Mouse (Mus musculus): ENCODE results near the gene Neurl3. TPM values are rescaled to one million over a fixed set of nuclear protein-coding genes. Genes with fewer than 3 reads are reported as not detected.

The Neurl3 gene
- polyA plus RNA-seq (2015; fragmentation: Nextera tagmentation; extraction: Ambion mirVana): 0.53 and 0.59 TPM in 2 replicates

DNA sequence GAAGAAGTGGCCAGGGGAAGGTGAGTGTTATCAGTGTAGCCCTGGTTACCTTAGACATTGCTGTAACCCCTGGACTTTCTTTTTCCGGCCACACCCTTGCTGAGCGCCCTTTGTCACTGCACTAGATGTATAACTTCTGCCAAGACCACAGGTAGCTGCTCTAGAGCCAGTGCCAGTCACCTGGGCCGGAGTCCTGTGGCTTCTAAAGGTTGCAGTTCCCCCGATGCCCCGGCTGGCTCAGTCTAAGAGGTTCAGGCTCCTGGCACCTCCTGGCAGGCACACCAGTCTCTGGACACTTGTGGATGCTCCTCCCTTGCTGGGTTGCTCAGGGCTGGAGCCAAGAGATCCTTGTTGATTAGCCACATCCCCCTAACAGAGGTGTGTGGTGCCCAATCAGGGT, at the start of gene Neurl3:
Neurl3 (minus strand) TSS at position 225 of the 400 bp plus-strand sequence.
- Histone ChIP-seq H3K27me3 (no peaks in the 10 kb centered on the region), H3K9me3 (no peaks in the 10 kb centered on the region), H3K4me3 (no peak within 1 kb of the TSS), H3K9ac (replicated peaks) (no peak within 1 kb of the TSS), H3K4me1 (no peaks in the 10 kb centered on the region), H3K27ac (replicated peaks) (no peak within 1 kb of the TSS), H3K4me2 (replicated peaks) (no peak within 1 kb of the TSS), H3K36me3 (no peaks in the 10 kb centered on the region)
- 91% methylated on average over 5 of the region's 5 CpGs for WGBS
- ATAC-seq (replicated peaks): no peak

DNA sequence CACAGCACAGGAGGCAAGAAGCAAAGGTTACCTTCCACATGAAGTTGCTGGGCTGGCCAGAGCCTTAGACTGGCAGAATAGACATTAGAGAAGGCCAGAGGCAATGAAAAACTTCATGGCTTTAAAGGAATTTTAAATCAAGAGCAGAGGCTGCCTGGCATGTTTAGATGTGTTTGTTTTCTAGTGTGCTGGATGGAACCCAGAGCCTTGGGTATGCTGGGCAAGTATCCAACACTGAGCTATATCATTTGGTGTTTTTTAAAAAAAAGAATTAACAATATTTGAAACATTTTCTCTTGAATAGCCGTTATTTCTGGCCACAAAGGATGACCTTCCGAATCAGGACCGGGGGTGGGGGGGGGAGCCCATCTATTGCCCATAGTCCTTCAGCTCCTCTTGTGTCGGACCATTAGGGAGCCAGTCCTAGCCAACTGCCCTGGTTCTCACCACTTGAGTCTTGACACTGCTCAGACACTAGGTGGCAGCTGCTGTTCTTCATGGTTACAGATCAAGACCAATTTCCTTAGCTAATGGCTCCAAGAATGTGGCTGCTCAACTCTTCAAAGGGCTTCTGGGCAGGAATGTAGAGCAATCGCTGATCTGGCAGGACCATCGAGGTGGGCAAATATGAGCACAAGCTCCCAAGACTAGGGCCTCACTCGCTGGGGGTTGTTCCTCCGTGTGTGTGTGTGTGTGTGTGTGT, 49.4 kb upstream of the Neurl3 start:
- Histone ChIP-seq H3K27ac (replicated peaks) (no peak overlapping the region), H3K4me2 (replicated peaks) (no peak overlapping the region), H3K4me1 (0 out of 2 replicates have a peak, but pooled peaks cover 4% of the 10 kb centered on the region), H3K4me3 (no peak overlapping the region), H3K27me3 (no peaks in the 10 kb centered on the region), H3K9me3 (no peaks in the 10 kb centered on the region), H3K36me3 (no peaks in the 10 kb centered on the region), H3K9ac (replicated peaks) (no peak overlapping the region)
- 0 out of 2 replicates have a peak, but pooled peaks have one; percentile 57 for ATAC-seq (replicated peaks)
- 46% methylated on average over 8 of the region's 8 CpGs for WGBS

DNA sequence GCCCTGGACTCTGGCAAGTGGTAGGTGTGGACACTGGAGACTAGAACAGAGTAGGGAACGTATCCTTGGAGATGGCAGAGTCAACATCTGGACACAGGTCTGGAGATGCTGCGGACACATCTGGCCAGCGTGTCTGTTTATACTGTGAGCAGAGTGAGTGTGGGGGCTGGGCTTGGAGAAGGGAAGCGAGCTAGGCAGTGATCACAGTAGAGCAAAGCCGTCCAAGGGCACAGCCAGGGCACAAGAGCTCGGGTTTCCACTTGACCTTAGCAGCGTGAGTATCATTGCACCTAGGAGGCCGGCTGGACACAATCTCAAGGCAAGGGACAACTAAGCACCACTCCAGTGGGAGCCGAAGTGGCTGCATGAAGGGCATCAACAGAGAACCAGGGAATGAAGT, 48.6 kb upstream of the Neurl3 start:
- H3K27ac ChIP-seq (replicated peaks): no peak overlapping the region
- no peaks in the 10 kb centered on the region for H3K27me3 ChIP-seq
- H3K36me3 ChIP-seq: no peaks in the 10 kb centered on the region
- H3K9me3 ChIP-seq: no peaks in the 10 kb centered on the region
- H3K9ac ChIP-seq (replicated peaks): no peak overlapping the region
- H3K4me3 ChIP-seq: no peak overlapping the region
- 0 out of 2 replicates have a peak, but pooled peaks have one; percentile 23 for ATAC-seq (replicated peaks)
- 81% methylated on average over 9 of the region's 9 CpGs for WGBS
- H3K4me2 ChIP-seq (replicated peaks): no peak overlapping the region
- 0 out of 2 replicates have a peak, but pooled peaks cover 4% of the 10 kb centered on the region for H3K4me1 ChIP-seq

DNA sequence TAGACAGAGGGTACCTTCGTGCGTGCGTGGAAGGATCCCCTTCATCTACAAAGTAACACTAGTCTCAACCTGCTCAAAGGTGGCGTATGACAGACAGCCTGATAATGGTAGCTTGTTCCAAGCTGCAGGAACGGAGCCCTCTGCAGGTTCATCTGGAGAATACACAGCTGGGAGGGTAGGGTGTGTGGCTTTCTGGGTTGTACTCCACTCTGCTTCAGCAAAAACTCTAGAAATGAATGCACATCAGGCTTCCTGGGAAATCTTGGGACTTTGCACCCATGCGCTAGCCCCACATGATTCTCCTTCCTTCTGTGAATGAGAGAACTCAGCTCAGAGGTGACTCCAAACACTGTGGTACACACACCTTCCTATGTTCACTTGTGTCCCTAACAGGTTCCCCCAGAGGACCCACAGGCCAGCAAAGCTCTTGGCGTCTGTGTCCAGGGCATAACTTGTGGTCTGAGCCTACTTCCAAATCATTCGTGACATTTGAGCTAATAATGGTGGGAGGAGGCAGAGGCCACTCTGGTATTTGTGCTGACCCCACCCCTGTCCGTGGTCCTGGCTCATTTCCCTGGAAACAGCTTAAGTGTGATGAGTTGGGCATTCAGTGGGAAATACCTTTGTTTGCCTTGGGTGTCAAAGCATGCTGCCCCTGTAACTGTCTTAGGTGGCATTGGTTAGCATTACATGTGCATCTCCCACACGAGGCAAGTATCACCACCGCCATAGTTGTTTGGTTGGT, 47.5 kb upstream of the Neurl3 start:
- Histone ChIP-seq H3K27ac (replicated peaks) (no peak overlapping the region), H3K9ac (replicated peaks) (no peak overlapping the region), H3K27me3 (no peaks in the 10 kb centered on the region), H3K36me3 (no peaks in the 10 kb centered on the region), H3K4me1 (0 out of 2 replicates have a peak, but pooled peaks cover 4% of the 10 kb centered on the region), H3K4me2 (replicated peaks) (no peak overlapping the region), H3K4me3 (no peak overlapping the region), H3K9me3 (no peaks in the 10 kb centered on the region)
- WGBS: 79% methylated on average over 11 of the region's 11 CpGs
- ATAC-seq (replicated peaks): no peak

DNA sequence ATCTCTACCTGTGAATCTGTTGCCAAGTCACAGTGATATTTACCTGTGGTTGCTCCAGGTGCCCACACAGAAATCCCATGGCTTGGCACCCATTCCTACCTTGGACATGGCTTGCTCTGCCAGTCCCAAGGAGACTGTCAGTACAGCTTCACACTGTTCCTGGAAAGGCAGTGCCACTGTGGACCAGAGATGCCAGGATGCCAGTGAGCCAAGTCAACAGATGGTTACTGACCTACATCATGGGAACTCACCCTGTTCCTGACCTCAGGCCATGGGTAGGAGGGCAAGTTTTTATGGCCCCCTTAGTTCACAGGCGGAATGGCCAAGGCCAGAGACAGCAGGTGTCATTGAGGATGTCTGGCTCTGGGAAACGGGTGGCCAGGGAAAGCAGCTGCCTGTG, 46.7 kb upstream of the Neurl3 start:
- Histone ChIP-seq H3K9me3 (no peaks in the 10 kb centered on the region), H3K4me2 (replicated peaks) (no peak overlapping the region), H3K27ac (replicated peaks) (no peak overlapping the region), H3K27me3 (no peaks in the 10 kb centered on the region), H3K9ac (replicated peaks) (no peak overlapping the region), H3K4me1 (0 out of 2 replicates have a peak, but pooled peaks cover 4% of the 10 kb centered on the region), H3K36me3 (no peaks in the 10 kb centered on the region), H3K4me3 (no peak overlapping the region)
- 80% methylated on average over 2 of the region's 2 CpGs for WGBS
- no peak for ATAC-seq (replicated peaks)

DNA sequence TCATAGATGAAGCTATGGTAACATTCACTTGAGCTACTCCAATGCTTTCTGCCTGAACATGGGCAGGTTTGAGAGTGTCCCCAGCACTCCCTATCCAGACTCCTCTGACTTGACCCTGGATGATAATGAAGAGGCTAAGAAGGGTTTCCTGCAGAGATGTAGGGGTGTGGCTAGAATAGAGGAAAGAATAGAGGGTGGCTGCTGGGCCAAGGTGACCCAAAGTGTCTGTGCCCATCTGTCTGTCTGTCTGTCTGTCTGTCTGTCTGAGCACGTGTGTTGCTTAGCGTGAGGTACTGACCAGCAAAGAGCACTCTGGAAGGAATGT, 41.3 kb upstream of the Neurl3 start:
- 90% methylated on average over 2 of the region's 2 CpGs for WGBS

DNA sequence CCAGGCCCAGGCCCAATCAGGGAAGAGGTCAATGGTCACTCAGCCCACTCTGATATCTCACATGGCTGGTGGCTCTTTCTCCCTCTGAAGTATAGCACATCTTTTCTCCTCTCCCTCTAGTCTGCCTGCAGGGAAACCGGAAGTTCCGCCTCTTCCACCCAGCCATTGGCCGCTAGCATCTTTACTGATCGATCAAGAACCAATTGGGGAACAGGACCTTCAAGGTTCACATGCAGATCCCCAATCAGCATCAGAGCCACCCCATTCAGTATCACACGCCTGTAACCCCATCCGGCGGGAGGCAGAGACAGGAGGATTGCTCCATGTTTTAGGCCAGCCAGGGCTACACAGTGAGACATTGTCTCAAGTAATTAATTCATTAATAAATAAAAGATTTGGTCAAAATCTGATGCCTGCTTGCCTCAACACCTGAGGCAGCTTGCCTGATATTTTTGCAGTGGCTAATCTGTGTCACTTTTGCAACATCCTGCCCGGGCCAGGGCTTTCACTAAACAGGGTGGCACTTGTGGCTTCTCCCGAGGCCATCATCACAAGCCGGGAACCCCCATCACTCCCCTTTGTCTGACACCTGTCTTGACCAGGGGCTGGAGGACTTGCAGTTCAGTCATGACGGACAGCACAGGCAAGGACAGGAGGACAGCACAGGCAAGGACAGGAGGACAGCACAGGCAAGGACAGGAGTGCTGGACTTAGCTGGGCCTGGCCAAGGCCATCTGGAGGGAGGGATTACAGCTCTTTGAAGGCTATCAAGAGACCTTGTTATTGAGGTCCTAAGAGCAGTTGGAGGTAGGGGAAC, 40.7 kb upstream of the Neurl3 start:
- Histone ChIP-seq H3K27me3 (no peaks in the 10 kb centered on the region), H3K4me2 (replicated peaks) (no peak overlapping the region), H3K9me3 (no peaks in the 10 kb centered on the region), H3K9ac (replicated peaks) (no peak overlapping the region), H3K27ac (replicated peaks) (no peak overlapping the region), H3K4me1 (no peaks in the 10 kb centered on the region), H3K36me3 (no peaks in the 10 kb centered on the region), H3K4me3 (no peak overlapping the region)
- ATAC-seq (replicated peaks): no peak
- WGBS: 94% methylated on average over 11 of the region's 11 CpGs

More for the DNA sequence above, 41.3 kb upstream of the Neurl3 start:
- no peaks in the 10 kb centered on the region for H3K36me3 ChIP-seq
- no peak for ATAC-seq (replicated peaks)
- no peak overlapping the region for H3K4me3 ChIP-seq
- no peak overlapping the region for H3K4me2 ChIP-seq (replicated peaks)
- no peak overlapping the region for H3K9ac ChIP-seq (replicated peaks)
- H3K4me1 ChIP-seq: no peaks in the 10 kb centered on the region
- no peak overlapping the region for H3K27ac ChIP-seq (replicated peaks)
- no peaks in the 10 kb centered on the region for H3K27me3 ChIP-seq
- H3K9me3 ChIP-seq: no peaks in the 10 kb centered on the region

DNA sequence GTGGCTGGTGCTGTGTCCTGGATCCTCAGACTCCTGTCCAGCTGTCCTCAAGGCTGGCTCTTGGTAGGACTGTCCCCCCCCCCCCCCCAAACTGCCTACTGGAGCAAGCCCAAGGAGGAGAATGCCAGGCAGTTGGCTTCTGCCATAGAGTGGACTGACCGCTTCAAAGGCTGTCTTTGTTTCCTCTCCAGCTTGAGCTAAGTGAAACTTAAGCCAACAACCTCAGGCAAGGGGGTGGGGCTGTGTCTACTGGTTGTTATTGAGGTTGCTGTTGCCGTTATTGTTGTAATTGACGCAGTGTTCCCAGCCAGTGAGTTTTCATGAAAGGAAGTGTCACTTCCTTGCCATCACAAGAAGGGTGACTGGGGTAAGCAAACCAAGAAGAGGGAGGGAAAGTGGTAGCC, 35.0 kb upstream of the Neurl3 start:
- no peak overlapping the region for H3K4me3 ChIP-seq
- no peak overlapping the region for H3K9ac ChIP-seq (replicated peaks)
- peaks cover 4% of the 10 kb centered on the region; the same call in 1 of the 2 replicates for H3K27me3 ChIP-seq
- H3K27ac ChIP-seq (replicated peaks): no peak overlapping the region
- 11% methylated on average over 3 of the region's 3 CpGs for WGBS
- H3K4me1 ChIP-seq: peaks cover 21% of the 10 kb centered on the region
- H3K9me3 ChIP-seq: no peaks in the 10 kb centered on the region
- no peak for ATAC-seq (replicated peaks)
- no peaks in the 10 kb centered on the region for H3K36me3 ChIP-seq
- no peak overlapping the region for H3K4me2 ChIP-seq (replicated peaks)

DNA sequence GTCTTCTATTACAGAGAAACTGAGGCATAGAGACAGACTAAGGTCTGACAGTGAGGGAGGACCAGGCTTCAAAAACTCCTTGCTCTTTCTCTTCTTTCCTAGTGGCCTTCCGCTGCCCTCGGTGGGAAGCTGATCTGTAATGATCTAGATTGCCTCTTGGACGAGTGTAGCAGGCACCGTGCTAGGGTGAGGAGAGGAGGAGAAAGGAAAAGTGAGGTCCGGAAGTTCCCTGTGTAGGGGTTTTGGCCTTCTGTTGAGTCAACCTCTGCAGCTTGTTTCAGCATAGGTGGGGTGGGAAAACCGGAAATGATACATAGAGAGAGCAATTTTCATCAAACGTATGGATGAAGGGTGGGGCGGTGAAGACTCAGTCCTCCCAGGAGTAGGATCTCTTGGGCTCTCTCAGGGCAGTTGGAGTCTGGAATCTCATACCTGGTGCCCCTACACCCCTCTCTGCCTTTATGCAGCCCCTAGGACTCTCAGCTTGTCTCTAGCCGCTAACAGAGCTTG, 34.5 kb upstream of the Neurl3 start:
- H3K36me3 ChIP-seq: no peaks in the 10 kb centered on the region
- H3K4me2 ChIP-seq (replicated peaks): no peak overlapping the region
- no peak overlapping the region for H3K9ac ChIP-seq (replicated peaks)
- 0 out of 2 replicates have a peak overlapping the region, but pooled peaks have one; percentile 74 for H3K4me3 ChIP-seq
- 66% methylated on average over 9 of the region's 9 CpGs for WGBS
- H3K9me3 ChIP-seq: no peaks in the 10 kb centered on the region
- H3K27ac ChIP-seq (replicated peaks): no peak overlapping the region
- ATAC-seq (replicated peaks): no peak
- peaks cover 4% of the 10 kb centered on the region; the same call in 1 of the 2 replicates for H3K27me3 ChIP-seq
- H3K4me1 ChIP-seq: peaks cover 21% of the 10 kb centered on the region

DNA sequence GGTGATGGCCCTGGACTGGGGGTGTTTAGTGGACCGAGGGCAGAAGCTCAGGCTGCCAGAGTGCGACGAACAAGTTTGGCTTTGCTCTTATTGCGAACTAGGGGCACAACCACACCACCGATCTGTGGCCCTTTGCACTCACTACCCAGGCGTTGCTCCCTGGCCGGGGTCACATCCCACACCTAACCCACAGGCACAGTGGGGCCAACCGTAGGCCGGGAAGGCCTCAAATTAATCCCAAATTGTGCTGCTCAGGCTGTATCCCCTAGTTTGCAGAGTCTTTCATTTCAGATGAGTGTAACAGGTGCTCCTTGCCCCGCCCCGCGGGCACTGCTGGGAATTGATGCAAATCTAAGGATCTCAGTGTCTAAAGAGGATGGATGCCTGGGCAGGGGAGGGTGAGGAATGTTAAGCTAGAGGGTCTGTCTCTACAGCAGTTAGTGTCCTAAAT, 34.0 kb upstream of the Neurl3 start:
- Histone ChIP-seq H3K4me3 (peak overlapping the region; percentile 74), H3K4me1 (peaks cover 21% of the 10 kb centered on the region), H3K9ac (replicated peaks) (peak overlapping the region; percentile 62), H3K4me2 (replicated peaks) (peak overlapping the region; percentile 99), H3K27me3 (peaks cover 4% of the 10 kb centered on the region; the same call in 1 of the 2 replicates), H3K9me3 (no peaks in the 10 kb centered on the region), H3K36me3 (no peaks in the 10 kb centered on the region), H3K27ac (replicated peaks) (no peak overlapping the region)
- WGBS: 6% methylated on average over 12 of the region's 12 CpGs
- ATAC-seq (replicated peaks): no peak

DNA sequence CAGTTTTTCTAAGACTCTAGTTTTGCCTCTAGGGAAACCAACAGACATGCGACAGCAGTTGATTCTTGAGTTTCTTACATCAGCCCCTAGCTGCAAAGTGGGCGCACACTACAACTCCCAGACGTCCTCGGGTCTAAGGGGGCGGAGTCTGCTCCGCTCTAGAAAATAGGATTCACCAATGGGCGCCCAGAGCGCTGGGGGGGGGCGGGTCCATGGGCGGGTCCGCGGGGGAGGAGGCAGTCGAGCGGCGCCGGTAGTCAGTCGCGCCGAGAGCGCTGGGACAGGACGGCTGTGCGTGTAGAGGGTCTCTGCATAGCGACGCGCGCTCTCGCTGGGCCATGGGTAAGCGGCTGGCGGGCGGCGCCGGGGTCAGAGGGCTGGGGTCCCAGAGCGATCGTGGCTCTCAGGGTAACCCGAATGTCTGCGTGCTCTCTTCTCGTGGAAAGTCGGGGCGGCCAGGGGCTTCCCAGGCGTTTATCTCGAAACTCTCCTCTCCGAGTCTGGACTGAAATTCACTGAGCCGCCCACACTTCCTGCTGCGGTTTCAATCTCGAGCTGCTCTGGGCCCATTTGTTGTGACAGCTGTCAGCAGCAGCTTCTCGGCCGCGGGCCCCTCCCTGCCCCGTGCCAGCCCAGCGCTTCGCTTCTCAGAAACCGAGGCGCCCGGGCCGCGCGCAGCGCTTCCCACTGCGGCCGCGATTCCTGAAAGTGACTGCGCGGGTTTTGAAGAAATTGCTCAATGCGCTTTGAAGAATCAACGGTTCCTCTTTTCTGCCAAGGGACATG, 33.2 kb upstream of the Neurl3 start, which contains the start of gene Arid5a:
Arid5a (plus strand) TSS at position 239 of the 786 bp plus-strand sequence.
- Histone ChIP-seq H3K4me1 (peaks cover 26% of the 10 kb centered on the region), H3K27ac (replicated peaks) (peak within 1 kb of the TSS; percentile 64), H3K36me3 (no peaks in the 10 kb centered on the region), H3K4me3 (peak within 1 kb of the TSS; percentile 74), H3K9ac (replicated peaks) (peak within 1 kb of the TSS; percentile 62), H3K27me3 (peaks cover 4% of the 10 kb centered on the region; the same call in 1 of the 2 replicates), H3K4me2 (replicated peaks) (peak within 1 kb of the TSS; percentile 99), H3K9me3 (no peaks in the 10 kb centered on the region)
- peak; percentile 93 for ATAC-seq (replicated peaks)
- under 1% methylated on average over 58 of the region's 65 CpGs for WGBS
